Mouse (Mus musculus) cerebellum, postnatal 36 days (tissue): Measurements from ENCODE around the gene Ippk.

Experiments used
- DNase-seq, 2 experiments: peaks; one replicate each; pipeline ENCODE4 v3.0.0; 2021 to 2022; ENCODE audit warnings: mixed read lengths in 2 of 2

Ippk gene

DNA sequence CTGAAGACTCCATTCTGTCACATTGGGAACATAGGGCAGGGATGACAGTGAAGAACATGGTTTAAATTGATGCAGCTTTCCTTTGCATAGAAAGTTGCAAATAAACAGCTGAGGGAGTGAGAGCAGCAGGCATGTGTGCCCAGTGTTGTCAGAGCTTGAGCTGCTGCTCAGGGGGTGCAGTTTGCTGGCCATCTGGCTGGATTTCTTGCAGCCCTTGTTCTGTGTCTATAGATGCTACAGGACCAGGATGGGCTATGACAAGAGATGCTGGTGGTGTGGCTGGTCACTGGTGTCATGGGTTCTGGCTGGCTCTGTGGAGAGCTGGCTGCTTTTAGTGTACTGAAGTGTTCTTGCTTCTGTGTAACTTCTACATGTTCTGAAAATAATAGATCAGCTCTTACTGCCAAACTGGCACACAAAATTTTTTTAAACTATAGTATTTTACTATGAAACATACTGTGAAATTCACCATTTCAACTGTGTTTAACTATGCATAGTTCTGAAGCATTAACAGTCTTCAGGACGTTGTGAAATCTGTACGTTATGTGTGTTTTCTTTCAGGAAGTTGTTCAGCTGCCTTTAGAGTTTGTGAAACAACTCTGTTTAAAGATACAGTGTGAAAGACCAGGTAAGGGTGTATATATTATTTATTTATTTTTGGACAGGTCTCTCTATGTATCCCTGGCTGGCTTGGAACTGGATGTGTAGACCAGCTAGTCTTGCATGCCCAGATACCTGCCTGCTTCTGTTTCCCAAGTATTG, 12.4 kb downstream of the Ippk start:
- DNase-seq, result no peak

GRCm38 (mm10) chr13:49435745-49436144, 14.7 kb downstream of the Ippk start:
- no peak for DNase-seq

- DNase-seq, result no peak
Observed at GRCm38 (mm10) chr13:49436170-49436569, 15.1 kb downstream of the Ippk start.

DNA sequence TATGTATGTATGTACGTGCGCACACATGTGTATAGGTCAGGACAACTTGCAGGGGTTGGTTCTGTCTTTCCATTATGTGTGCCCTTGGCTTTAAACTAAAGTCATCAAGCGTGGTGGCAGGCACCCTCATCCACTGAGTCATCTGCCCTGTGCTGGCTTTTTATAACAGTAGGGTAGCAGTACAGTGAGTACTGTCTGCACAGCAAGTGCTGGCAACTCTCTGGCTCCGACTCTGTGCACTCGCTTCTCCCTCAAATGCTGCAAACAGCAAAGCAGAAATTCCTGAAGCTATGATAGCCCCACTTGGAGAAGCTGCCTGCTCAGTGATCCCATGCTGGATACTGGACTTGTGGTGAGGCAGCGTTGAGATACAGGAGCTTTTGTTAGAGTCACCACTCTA, 23.4 kb downstream of the Ippk start:
- no peak for DNase-seq

DNA sequence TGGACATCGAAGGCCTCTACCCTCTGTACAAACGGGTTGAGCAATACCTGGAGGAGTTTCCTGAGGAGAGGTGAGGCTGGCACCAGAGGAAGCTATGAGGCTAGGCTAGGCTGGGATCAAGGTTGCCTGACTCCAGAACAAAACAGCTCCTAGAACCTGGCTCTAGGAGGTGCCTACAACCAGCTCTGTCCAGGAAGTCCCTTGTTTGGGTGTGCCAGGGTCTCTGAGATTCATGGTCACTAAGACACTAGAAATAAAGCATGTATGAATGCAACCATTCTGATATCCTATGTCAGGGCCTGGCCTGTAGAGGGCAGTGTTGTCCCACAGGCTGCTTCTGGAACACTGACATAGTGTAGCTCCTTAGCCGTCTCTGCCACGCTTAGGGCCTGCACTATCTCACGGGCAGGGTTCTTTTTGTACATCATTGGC, 28.3 kb downstream of the Ippk start:
- DNase-seq, result peak; percentile 79 to 80

- no peak for DNase-seq
Observed at GRCm38 (mm10) chr13:49460276-49460675, 39.2 kb downstream of the Ippk start.

GRCm38 (mm10) chr13:49460692-49461414, 39.8 kb downstream of the Ippk start:
- DNase-seq, result no peak

DNA sequence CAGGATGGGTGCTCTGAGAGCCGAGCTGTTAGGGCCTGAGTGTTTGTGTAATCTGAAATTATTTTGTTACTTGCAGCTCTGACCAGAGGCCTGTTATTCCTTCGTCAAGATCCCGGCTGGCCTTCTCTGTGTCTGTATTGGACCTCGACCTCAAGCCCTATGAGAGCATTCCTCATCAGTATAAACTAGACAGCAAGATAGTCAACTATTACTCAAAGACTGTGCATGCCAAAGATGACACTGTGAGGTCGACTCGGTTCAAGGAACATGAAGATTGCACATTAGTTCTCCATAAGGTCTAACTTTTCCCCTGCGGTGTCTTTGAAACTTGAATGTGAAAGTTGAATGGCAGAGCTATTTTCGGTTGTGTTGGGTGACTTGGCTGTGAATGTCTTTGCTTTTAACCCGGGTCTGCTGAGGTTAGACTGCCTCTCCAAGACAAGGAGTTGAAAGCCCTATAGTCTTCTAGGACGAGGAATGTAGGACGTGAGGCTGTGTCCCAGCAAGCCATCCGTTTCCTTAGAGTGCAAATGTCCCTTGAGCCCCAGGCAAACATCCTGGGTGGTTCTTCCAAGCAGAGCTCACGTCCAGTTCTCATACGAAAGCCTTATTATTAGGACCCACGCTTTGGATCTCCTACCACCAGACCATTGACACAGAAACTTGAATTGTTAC, 40.5 kb downstream of the Ippk start:
- no peak for DNase-seq

GRCm38 (mm10) chr13:49462921-49463320, 41.9 kb downstream of the Ippk start:
- no peak for DNase-seq

DNA sequence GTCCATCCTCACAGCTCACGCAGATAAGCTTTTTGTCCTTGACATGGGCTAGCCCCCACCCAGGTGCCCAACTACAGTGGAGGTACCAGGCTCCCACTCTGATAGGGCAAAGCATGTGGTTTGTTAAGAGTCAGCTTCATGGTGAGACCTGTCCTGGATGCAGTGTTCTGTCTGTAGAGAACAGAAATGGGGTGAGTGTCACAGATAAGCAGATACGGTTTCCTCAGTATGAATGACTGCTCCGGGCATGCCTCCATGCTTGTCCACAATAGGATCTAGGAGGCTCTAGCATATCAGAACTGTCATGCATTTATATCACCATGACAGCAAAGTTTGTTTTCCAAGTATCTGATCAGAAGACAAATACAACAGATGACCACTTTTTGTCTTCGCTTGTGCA, 44.8 kb downstream of the Ippk start:
- no peak for DNase-seq

- DNase-seq, result no peak
Observed at GRCm38 (mm10) chr13:49466393-49467075, 45.5 kb downstream of the Ippk start.

DNA sequence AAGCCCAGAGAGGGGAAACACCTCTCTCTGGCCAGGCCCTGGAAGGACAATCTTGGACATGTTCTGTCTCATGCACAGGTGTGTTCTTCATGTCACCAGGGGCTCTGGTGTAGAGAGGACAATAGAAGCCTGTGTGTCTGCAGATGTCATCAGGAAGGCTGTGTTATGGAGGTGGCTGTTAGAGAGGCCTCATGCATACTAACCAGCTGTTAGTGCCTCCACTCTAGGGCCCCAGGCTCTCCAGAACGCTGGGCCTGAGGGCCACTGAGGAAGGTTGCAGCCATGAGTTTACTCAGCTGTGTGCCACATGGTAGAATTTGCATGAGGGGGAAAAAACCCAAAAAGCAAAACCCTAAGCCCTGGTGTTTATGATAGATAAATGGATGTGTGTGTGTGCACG, 46.5 kb downstream of the Ippk start:
- DNase-seq, result no peak

DNA sequence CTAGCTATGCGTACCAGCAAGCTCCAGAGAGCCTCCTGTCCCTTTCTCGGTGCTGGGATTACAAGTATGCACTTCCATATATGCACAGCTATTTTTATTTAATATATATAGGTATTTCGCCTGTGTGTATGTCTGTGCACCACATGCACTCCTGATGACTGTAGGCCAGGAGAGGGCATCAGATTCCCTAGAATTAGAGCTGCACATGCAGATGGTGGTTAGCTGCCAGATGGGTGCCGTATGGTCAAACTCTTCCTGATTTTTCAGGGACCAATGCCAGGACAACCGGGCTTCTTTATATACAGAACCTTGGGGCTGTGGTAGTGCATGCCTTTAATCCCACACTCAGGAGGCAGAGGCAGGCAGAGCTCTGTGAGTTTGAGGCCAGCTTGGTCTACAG, 48.0 kb downstream of the Ippk start:
- peak; percentile 13 to 24 for DNase-seq

DNA sequence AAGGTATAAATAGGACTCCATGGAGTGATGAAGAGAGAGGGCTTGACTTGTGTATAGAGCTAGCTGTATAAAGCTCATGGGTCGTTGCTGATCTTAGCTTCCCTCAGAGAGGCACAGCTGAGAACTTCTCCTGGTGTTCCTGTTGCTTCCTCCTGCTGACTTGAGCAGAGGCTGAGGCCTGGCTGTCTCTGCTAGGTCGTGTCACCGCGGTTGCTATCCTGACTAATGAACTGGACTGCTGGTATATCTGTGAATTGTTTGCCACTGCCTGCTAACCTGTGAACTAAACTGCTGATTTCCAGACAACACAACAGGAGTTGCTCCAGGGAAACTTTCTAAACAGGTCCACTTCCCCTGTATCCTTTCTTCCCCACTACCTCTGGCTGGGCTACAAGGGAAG, 49.3 kb downstream of the Ippk start:
- DNase-seq, result no peak

- DNase-seq, result no peak
Observed at GRCm38 (mm10) chr13:49470806-49471205, 49.8 kb downstream of the Ippk start.

DNA sequence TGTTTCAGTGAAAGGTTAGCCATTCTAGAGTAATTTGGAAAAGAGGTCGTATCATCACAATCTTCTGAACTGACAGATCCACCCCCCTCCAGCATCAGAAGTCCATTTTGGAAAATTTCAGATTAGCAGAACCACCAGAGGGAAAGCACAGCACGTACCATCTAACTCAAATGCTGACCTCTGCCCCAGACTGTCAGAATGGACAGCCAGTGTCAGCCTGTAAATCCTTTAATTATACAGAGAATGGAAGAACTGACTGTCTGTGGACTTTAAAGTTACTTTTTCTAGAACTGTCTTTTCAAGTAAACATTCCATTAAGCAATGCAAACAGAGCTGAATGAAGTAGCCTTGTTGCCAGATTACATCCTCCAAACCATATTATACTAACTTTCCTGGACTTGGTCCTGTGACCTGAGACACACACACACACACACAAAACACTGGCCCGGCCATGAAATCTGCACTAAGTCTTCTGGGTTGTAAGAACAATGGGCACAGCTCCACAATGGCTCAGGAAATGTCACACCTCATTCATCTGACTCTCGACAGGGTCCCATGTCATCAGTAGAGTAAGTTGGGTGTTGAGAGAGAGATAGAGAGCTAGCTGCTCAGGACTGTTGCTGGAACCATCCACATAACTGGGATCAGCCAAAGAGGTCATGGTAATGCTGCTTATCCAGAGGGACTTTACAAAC, 51.1 kb downstream of the Ippk start:
- DNase-seq, result no peak

GRCm38 (mm10) chr13:49472676-49473005, 51.6 kb downstream of the Ippk start:
- DNase-seq, result no peak

- no peak for DNase-seq
Observed at GRCm38 (mm10) chr13:49477887-49478286, 56.8 kb downstream of the Ippk start.

GRCm38 (mm10) chr13:49478851-49479374, 57.9 kb downstream of the Ippk start:
- no peak for DNase-seq

- DNase-seq, result no peak
Observed at GRCm38 (mm10) chr13:49479399-49479798, 58.4 kb downstream of the Ippk start.

GRCm38 (mm10) chr13:49480057-49480456, 59.0 kb downstream of the Ippk start:
- DNase-seq, result peak; percentile 37 to 49

GRCm38 (mm10) chr13:49480551-49480950, 59.5 kb downstream of the Ippk start:
- peak; percentile 31 to 43 for DNase-seq
